Mouse (Mus musculus): Measurements from ENCODE around the gene Bbs9.

- no peak for TF ChIP-seq CTCF (IDR thresholded peaks at IDR 0.05; ENCODE audit: low read depth)
- no peak for TF ChIP-seq EP300 (optimal IDR thresholded peaks at IDR 0.05)
Observed at GRCm38 (mm10) chr9:22827176-22827770, 351.8 kb downstream of the Bbs9 start.
